Mouse (Mus musculus) MEL (cell line): Measurements from ENCODE around the gene Ntf5.

Source experiments
- CTCF ChIP-seq, 3 experiments: IDR thresholded peaks in 2 of 3; conservative IDR thresholded peaks in 1 of 3; 2 replicates each; pipeline ENCODE4 v1.5.1; 2011 to 2012; ENCODE audit warnings: low read length in 3 of 3, low read depth in 2 of 3, mild to moderate bottlenecking in 2 of 3, improper control_type of control experiment in 1 of 3, inconsistent platforms in 1 of 3, mixed read lengths in 1 of 3, moderate library complexity in 1 of 3; ENCODE audit not compliant: control insufficient read depth in 1 of 3, insufficient read depth in 1 of 3, poor library complexity in 1 of 3, severe bottlenecking in 1 of 3
- GATA1 ChIP-seq: IDR thresholded peaks from 2 replicates; pipeline ENCODE4 v1.6.1; 2011; ENCODE audit warnings: low read depth, low read length, improper control_type of control experiment
- MEF2A ChIP-seq: IDR thresholded peaks from 2 replicates; pipeline ENCODE4 v1.6.1; 2014; ENCODE audit warnings: low read depth, mild to moderate bottlenecking, inconsistent platforms, low read length, improper control_type of control experiment; ENCODE audit not compliant: poor library complexity, insufficient replicate concordance, severe bottlenecking; ENCODE audit errors: extremely low read depth
- ZC3H11A ChIP-seq: IDR thresholded peaks from 2 replicates; pipeline ENCODE4 v1.6.1; 2012; ENCODE audit warnings: low read depth, mild to moderate bottlenecking, inconsistent platforms, low read length, improper control_type of control experiment
- ZNF384 ChIP-seq: IDR thresholded peaks from 2 replicates; pipeline ENCODE4 v1.6.1; 2012; ENCODE audit warnings: low read depth, mild to moderate bottlenecking, inconsistent platforms, low read length, improper control_type of control experiment

DNA sequence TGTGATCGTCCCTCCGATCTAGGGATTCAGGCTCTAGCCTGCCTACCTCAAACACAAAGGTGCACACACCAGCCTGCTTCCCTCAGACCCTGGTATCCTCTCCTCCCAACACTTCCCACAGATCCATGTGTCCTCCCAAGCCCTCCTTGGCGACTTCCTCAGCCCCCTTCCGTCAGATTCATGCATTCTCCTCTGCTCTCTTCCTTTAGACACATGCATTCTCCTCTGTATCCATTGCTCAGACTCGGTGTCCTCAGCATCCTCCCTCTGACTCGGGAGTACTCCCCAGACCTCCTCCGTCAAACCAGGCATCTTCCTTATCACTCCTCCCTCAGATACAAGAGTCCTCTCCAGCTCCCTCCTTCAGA is 20.3 kb downstream of the Ntf5 start:
- TF ChIP-seq CTCF (IDR thresholded peaks at IDR 0.05 in 2 of 3, conservative IDR thresholded peaks at IDR 0.05 in 1 of 3; ENCODE audit: control insufficient read depth in 1 of 3, insufficient read depth in 1 of 3, low read depth in 2 of 3, low read length in 3 of 3, poor library complexity in 1 of 3, severe bottlenecking in 1 of 3): no peak
- TF ChIP-seq ZC3H11A: no peak
- TF ChIP-seq GATA1: no peak
- TF ChIP-seq MEF2A: no peak
- no peak for TF ChIP-seq ZNF384
